Mouse (Mus musculus) embryonic fibroblast, embryonic 13.5 days (primary cell): ENCODE results near the gene Klre1. TPM values are rescaled to one million over a fixed set of nuclear protein-coding genes. Genes with fewer than 3 reads are reported as not detected.

Source experiments
- H3K27ac ChIP-seq: 2 replicates; pipeline ENCODE4 v1.5.1; 2012; ENCODE audit warnings: low read length, control low read depth, inconsistent platforms; ENCODE audit not compliant: insufficient read depth
- H3K4me1 ChIP-seq: 2 replicates; pipeline ENCODE4 v1.6.1; 2011; ENCODE audit warnings: low read length; ENCODE audit not compliant: control insufficient read depth, insufficient read depth
- H3K4me3 ChIP-seq: 2 replicates; pipeline ENCODE4 v1.5.1; 2011; ENCODE audit warnings: mild to moderate bottlenecking, control low read depth, low read length; ENCODE audit not compliant: insufficient read depth
- CTCF ChIP-seq: IDR thresholded peaks from 2 replicates; pipeline ENCODE4 v1.5.1; 2011; ENCODE audit warnings: mild to moderate bottlenecking, control low read depth, low read length, moderate library complexity, borderline replicate concordance; ENCODE audit not compliant: insufficient read depth
- POLR2A ChIP-seq: IDR thresholded peaks from 2 replicates; pipeline ENCODE4 v1.6.1; 2011; ENCODE audit warnings: low read depth, mild to moderate bottlenecking, control low read depth, low read length, moderate library complexity
- polyA plus RNA-seq: library from polyadenylated mRNA; stranded (reverse); fragments of >200 nt; gene quantifications from 2 replicates; pipeline ENCODE4 v1.2.4, GENCODE M21; 2011; ENCODE audit warnings: low read depth; ENCODE audit not compliant: missing spikeins, insufficient read length

The Klre1 gene
- not detected in 2 replicates for polyA plus RNA-seq

GRCm38 (mm10) chr6:129577605-129578004 is at the start of gene Klre1:
Gene Klre1, plus strand, starts transcription at chr6:129577905.
- TF ChIP-seq POLR2A (no peak), CTCF (no peak)
- Histone ChIP-seq H3K4me1 (no peaks in the 10 kb centered on the region), H3K27ac (no peak within 1 kb of the TSS), H3K4me3 (no peak within 1 kb of the TSS)

GRCm38 (mm10) chr6:129529605-129530004 is 48.1 kb upstream of the Klre1 start:
- 0 out of 2 replicates have a peak, but pooled peaks cover 4% of the 10 kb centered on the region for H3K4me1 ChIP-seq
- no peak overlapping the region for H3K27ac ChIP-seq
- H3K4me3 ChIP-seq, result no peak overlapping the region
- TF ChIP-seq CTCF (no peak), POLR2A (no peak)

- no peak overlapping the region for H3K27ac ChIP-seq
- no peak overlapping the region for H3K4me3 ChIP-seq
- H3K4me1 ChIP-seq, result peaks cover 6% of the 10 kb centered on the region; the same call in 1 of the 2 replicates
- TF ChIP-seq POLR2A, result no peak
- no peak for TF ChIP-seq CTCF
These were observed 47.4 kb upstream of the Klre1 start for GRCm38 (mm10) chr6:129530261-129530660.

GRCm38 (mm10) chr6:129532556-129532941 is 45.2 kb upstream of the Klre1 start:
- Histone ChIP-seq H3K4me3 (peak overlapping the region; percentile 82), H3K27ac (no peak overlapping the region), H3K4me1 (peaks cover 12% of the 10 kb centered on the region)
- TF ChIP-seq POLR2A (no peak), CTCF (no peak)

GRCm38 (mm10) chr6:129532942-129533860 is 44.5 kb upstream of the Klre1 start, which contains the start of gene Gabarapl1:
Gene Gabarapl1, plus strand, starts transcription at chr6:129533160.
- TF ChIP-seq POLR2A (peak; percentile 35; the same call in 1 of the 2 replicates), CTCF (no peak)
- peak within 1 kb of the TSS; percentile 50; the same call in 1 of the 2 replicates for H3K27ac ChIP-seq
- peak within 1 kb of the TSS; percentile 82 for H3K4me3 ChIP-seq

DNA sequence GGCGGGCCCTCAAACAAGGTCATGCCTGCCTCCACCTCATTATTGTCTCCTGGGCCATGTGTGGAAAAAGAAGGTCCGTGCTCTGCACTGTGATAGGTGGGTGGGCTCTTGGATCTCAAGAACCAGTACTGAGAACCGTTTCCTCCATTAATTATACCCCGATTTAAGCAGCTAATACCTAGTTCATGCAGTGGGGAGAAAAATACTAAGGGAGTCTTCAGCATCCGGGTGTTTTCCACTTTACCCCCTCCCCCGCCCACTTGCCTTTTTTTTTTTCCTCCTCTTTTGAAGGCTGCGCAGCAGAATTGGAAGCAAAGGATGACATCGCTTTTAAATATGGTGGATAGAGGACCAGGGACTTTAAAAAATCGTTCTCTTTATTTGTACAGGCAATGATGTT is 43.6 kb upstream of the Klre1 start:
- peak overlapping the region; percentile 82 for H3K4me3 ChIP-seq
- peaks cover 12% of the 10 kb centered on the region for H3K4me1 ChIP-seq
- no peak for TF ChIP-seq POLR2A
- TF ChIP-seq CTCF, result no peak
- H3K27ac ChIP-seq, result peak overlapping the region; percentile 50; the same call in 1 of the 2 replicates

More at GRCm38 (mm10) chr6:129532942-129533860, 44.5 kb upstream of the Klre1 start, which contains the start of gene Gabarapl1:
- peaks cover 12% of the 10 kb centered on the region for H3K4me1 ChIP-seq

GRCm38 (mm10) chr6:129534627-129535190 is 43.0 kb upstream of the Klre1 start:
- H3K4me1 ChIP-seq, result peaks cover 12% of the 10 kb centered on the region

DNA sequence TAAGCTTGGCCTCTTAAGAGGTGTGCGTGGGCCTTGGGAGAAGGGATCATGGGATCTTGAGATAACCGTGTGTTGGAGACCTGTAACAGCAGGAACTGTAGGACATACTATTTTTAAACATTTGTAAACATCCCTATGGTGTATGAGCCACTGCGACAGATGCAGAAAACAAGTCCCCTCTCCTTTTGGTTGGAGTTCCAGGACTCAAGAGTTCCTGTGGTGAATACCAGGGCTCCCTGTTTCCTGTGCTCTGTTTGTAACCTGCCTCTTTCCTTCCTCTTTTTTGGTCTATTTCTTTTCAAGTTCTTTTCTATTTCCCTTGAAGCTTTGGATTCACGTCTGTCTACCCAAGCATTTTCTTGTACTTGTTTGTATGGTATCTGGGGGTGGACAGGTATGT is 42.0 kb upstream of the Klre1 start:
- Histone ChIP-seq H3K4me3 (no peak overlapping the region), H3K27ac (no peak overlapping the region), H3K4me1 (peaks cover 12% of the 10 kb centered on the region)
- TF ChIP-seq POLR2A, result no peak
- no peak for TF ChIP-seq CTCF

More at GRCm38 (mm10) chr6:129534627-129535190, 43.0 kb upstream of the Klre1 start:
- H3K4me3 ChIP-seq, result peak overlapping the region; percentile 82; the same call in 1 of the 2 replicates
- TF ChIP-seq CTCF (no peak), POLR2A (no peak)
- peak overlapping the region; percentile 29; the same call in 1 of the 2 replicates for H3K27ac ChIP-seq

DNA sequence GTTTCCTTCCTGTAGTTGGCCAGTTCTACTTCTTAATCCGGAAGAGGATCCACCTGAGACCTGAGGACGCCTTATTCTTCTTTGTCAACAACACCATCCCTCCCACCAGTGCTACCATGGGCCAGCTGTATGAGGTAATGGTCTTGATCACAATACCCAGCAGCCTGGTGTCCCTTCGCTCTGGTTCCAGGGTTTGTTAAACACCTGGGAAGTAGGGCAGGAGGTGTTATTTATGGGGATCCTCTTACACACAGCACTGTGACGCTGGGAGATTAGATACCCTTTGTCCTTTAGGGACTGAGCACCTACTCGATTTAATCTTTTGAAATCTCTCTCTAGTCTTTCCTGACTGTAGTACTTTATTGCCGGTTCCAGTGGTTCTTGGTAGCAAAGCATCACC is 39.1 kb upstream of the Klre1 start:
- H3K27ac ChIP-seq, result no peak overlapping the region
- H3K4me3 ChIP-seq, result no peak overlapping the region
- H3K4me1 ChIP-seq, result peaks cover 11% of the 10 kb centered on the region
- TF ChIP-seq CTCF (no peak), POLR2A (no peak)
